26 mouse cellular contexts compared by ENCODE assay signal in genomic region chr1:32487944-32488343, GRCm38 (mm10). TPM values are rescaled to one million over a fixed set of nuclear protein-coding genes. Genes with fewer than 3 reads are reported as not detected.
DNase-seq lines count a peak whose midpoint lies in the region; ATAC-seq and TF ChIP-seq lines count a peak whose summit lies in the region.
"Had no signal": no experiment of that assay in that cellular context is flagged by ENCODE, and none has a peak within 500 bp of the region (broad histone marks: within the 10 kb centered on the region; RNA-seq: fewer than 3 reads in every experiment).

No protein-coding gene starts in this region.

- no peaks in the 10 kb centered on the region for H3K9me3 ChIP-seq in forebrain, embryonic 14.5 days (replicated peaks; ENCODE audit: control insufficient read depth, low read length)
- H3K9me3 ChIP-seq in forebrain, embryonic 11.5 days (ENCODE audit: control insufficient read depth, low read length): no peaks in the 10 kb centered on the region
- no peaks in the 10 kb centered on the region for H3K9me3 ChIP-seq in forebrain, postnatal 0 days (ENCODE audit: low read length)
- H3K9me3 ChIP-seq in forebrain, embryonic 10.5 days: no peaks in the 10 kb centered on the region
- H3K9me3 ChIP-seq: heart, embryonic 10.5 days; heart, embryonic 13.5 days; hindbrain, embryonic 13.5 days had no signal

- H3K4me3 ChIP-seq in forebrain, embryonic 14.5 days (ENCODE audit: low read depth, low read length): no peak overlapping the region
- H3K4me3 ChIP-seq in forebrain, embryonic 11.5 days (ENCODE audit: low read depth, low read length): no peak overlapping the region
- no peak overlapping the region for H3K4me3 ChIP-seq in forebrain, postnatal 0 days (ENCODE audit: low read depth, low read length)
- H3K4me3 ChIP-seq in forebrain, embryonic 10.5 days: no peak overlapping the region
- H3K4me3 ChIP-seq: heart, adult 2 months; heart, embryonic 10.5 days; heart, embryonic 13.5 days; hindbrain, embryonic 13.5 days had no signal

- no peaks in the 10 kb centered on the region for H3K4me1 ChIP-seq in forebrain, embryonic 14.5 days (ENCODE audit: control insufficient read depth, insufficient read depth, low read length)
- H3K4me1 ChIP-seq in forebrain, embryonic 11.5 days (replicated peaks; ENCODE audit: control insufficient read depth, insufficient read depth, low read length): no peaks in the 10 kb centered on the region
- H3K4me1 ChIP-seq in forebrain, postnatal 0 days (ENCODE audit: insufficient read depth): no peaks in the 10 kb centered on the region
- H3K4me1 ChIP-seq in forebrain, embryonic 10.5 days: no peaks in the 10 kb centered on the region
- H3K4me1 ChIP-seq: heart, embryonic 10.5 days; heart, embryonic 13.5 days; hindbrain, embryonic 13.5 days had no signal

- no peaks in the 10 kb centered on the region for H3K36me3 ChIP-seq in forebrain, embryonic 14.5 days (ENCODE audit: control insufficient read depth, insufficient read depth, low read length)
- no peaks in the 10 kb centered on the region for H3K36me3 ChIP-seq in forebrain, embryonic 11.5 days (ENCODE audit: control insufficient read depth, insufficient read depth, low read length)
- H3K36me3 ChIP-seq in forebrain, postnatal 0 days (ENCODE audit: insufficient read depth): no peaks in the 10 kb centered on the region
- H3K36me3 ChIP-seq in forebrain, embryonic 10.5 days (replicated peaks): no peaks in the 10 kb centered on the region
- H3K36me3 ChIP-seq: heart, embryonic 10.5 days; heart, embryonic 13.5 days; hindbrain, embryonic 13.5 days had no signal

- no peak for TF ChIP-seq POLR2A in brain, embryonic 14.5 days (IDR thresholded peaks at IDR 0.05; ENCODE audit: borderline replicate concordance, extremely low read depth, insufficient read depth, insufficient read length, poor library complexity, severe bottlenecking)

- 73% methylated on average over 2 of the region's 2 CpGs for WGBS in forebrain, embryonic 14.5 days
- WGBS in forebrain, embryonic 11.5 days: 86% methylated on average over 2 of the region's 2 CpGs
- 67% methylated on average over 2 of the region's 2 CpGs for WGBS in forebrain, postnatal 0 days
- 93% methylated on average over 2 of the region's 2 CpGs for WGBS in forebrain, embryonic 10.5 days

- ATAC-seq in forebrain, embryonic 14.5 days: no peak
- no peak for ATAC-seq in forebrain, embryonic 11.5 days (replicated peaks; ENCODE audit: low FRiP score)
- ATAC-seq in forebrain, postnatal 0 days: peak; percentile 78
- ATAC-seq: activated CD4-positive, CD25-positive, alpha-beta regulatory T cell, adult 4 months; hindbrain, postnatal 0 days; inflammation-experienced regulatory T-cells, adult 6 months; intestine, embryonic 16.5 days had no signal

- no peak overlapping the region for H3K9ac ChIP-seq in forebrain, embryonic 14.5 days (ENCODE audit: low read length)
- H3K9ac ChIP-seq in forebrain, embryonic 11.5 days (ENCODE audit: low read length): no peak overlapping the region
- no peak overlapping the region for H3K9ac ChIP-seq in forebrain, postnatal 0 days
- H3K9ac ChIP-seq: heart, embryonic 13.5 days; hindbrain, embryonic 13.5 days had no signal

- no peak for TF ChIP-seq CTCF in forebrain, postnatal 0 days (IDR thresholded peaks at IDR 0.05; ENCODE audit: low read depth)
- TF ChIP-seq CTCF in brain, embryonic 14.5 days (IDR thresholded peaks at IDR 0.05; ENCODE audit: borderline replicate concordance, extremely low read depth, insufficient read depth, insufficient read length): no peak

- DNase-seq in forebrain, embryonic 14.5 days (ENCODE audit: low spot score): peak; percentile 9
- no peak for DNase-seq in forebrain, embryonic 11.5 days (ENCODE audit: low spot score)
- DNase-seq in forebrain, postnatal 0 days: no peak
- no peak for DNase-seq in forebrain, embryonic 10.5 days (ENCODE audit: extremely low spot score, low spot score)
- DNase-seq in layer of hippocampus, adult 11-12 months (ENCODE audit: low spot score): peak; percentile 12
- no peak for DNase-seq in layer of hippocampus, adult 9-10 months (ENCODE audit: low spot score)
- DNase-seq in brain, embryonic 14.5 days (ENCODE audit: low read depth): peak; percentile 14
- DNase-seq: adrenal gland, adult 8-10 months; adrenal gland, postnatal 25 days; cerebellum, adult 18-20 months; cerebellum, adult 9-10 months; cerebellum, postnatal 14 days; gastrocnemius, postnatal 25 days; heart, adult 2 months had no signal

- no peak overlapping the region for H3K4me2 ChIP-seq in forebrain, embryonic 14.5 days (ENCODE audit: low read length)
- H3K4me2 ChIP-seq in forebrain, embryonic 11.5 days (ENCODE audit: low read depth, low read length, severe bottlenecking): no peak overlapping the region
- no peak overlapping the region for H3K4me2 ChIP-seq in forebrain, postnatal 0 days (ENCODE audit: low read depth)
- H3K4me2 ChIP-seq: heart, embryonic 13.5 days; hindbrain, embryonic 13.5 days had no signal

- H3K27me3 ChIP-seq in forebrain, embryonic 14.5 days (replicated peaks; ENCODE audit: control insufficient read depth, insufficient read depth, low read length): no peaks in the 10 kb centered on the region
- H3K27me3 ChIP-seq in forebrain, embryonic 11.5 days (ENCODE audit: control insufficient read depth, insufficient read depth, low read length): no peaks in the 10 kb centered on the region
- no peaks in the 10 kb centered on the region for H3K27me3 ChIP-seq in forebrain, postnatal 0 days (ENCODE audit: insufficient read depth, low read length)
- H3K27me3 ChIP-seq in forebrain, embryonic 10.5 days (ENCODE audit: poor library complexity, severe bottlenecking): no peaks in the 10 kb centered on the region
- H3K27me3 ChIP-seq: heart, embryonic 13.5 days; hindbrain, embryonic 13.5 days had no signal

- no peak overlapping the region for H3K27ac ChIP-seq in forebrain, embryonic 14.5 days (ENCODE audit: low read depth, low read length)
- H3K27ac ChIP-seq in forebrain, embryonic 11.5 days (ENCODE audit: low read depth, low read length): no peak overlapping the region
- H3K27ac ChIP-seq in forebrain, postnatal 0 days (ENCODE audit: low read depth, low read length): peak overlapping the region; percentile 35; the same call in 1 of the 2 replicates
- H3K27ac ChIP-seq in forebrain, embryonic 10.5 days: no peak overlapping the region
- H3K27ac ChIP-seq: heart, adult 2 months; heart, embryonic 10.5 days; heart, embryonic 13.5 days; hindbrain, embryonic 13.5 days; hindbrain, postnatal 0 days had no signal

RNA-seq across cellular contexts. Expression of gene Gm5415, which starts 59.1 kb away (rescaled TPM):
- polyA plus RNA-seq in forebrain, embryonic 14.5 days (2014; fragmentation: Nextera tagmentation; extraction: Ambion mirVana): 0.23 and 0.47 TPM in 2 replicates
- polyA plus RNA-seq in forebrain, embryonic 11.5 days (2014; fragmentation: Nextera tagmentation; extraction: Ambion mirVana): 0.13 TPM in 1 of 2 replicates, not detected in the other
- total RNA-seq in forebrain, postnatal 0 days (2014; rRNA removed): not detected in 2 replicates
- 0.04 and 0.21 TPM in 2 replicates for polyA plus RNA-seq in forebrain, postnatal 0 days (2015; fragmentation: Nextera tagmentation; extraction: Ambion mirVana)
- 0.05 and 0.07 TPM in 2 replicates for polyA plus RNA-seq in forebrain, embryonic 10.5 days (2016; fragmentation: Nextera tagmentation; extraction: Ambion mirVana)
- not detected in 2 replicates for polyA plus RNA-seq in brain, embryonic 14.5 days (2012; rRNA removed)
- total RNA-seq: adrenal gland, adult 8-10 months; adrenal gland, postnatal 25 days; ES-E14; gastrocnemius, adult 8-10 months; gastrocnemius, postnatal 25 days; heart, adult 2 months; heart, postnatal 25 days; hematopoietic stem cell, adult 5-6 weeks had no signal
- polyA plus RNA-seq: activated CD4-positive, CD25-positive, alpha-beta regulatory T cell, adult 4 months; gonadal fat pad, adult 2 months; heart, adult 2 months; inflammation-experienced regulatory T-cells, adult 6 months had no signal

Comparison
In these comparisons a context has a peak if more than half of its experiments do, and no peak if none do; other contexts are left out.
1. DNase-seq: peak in forebrain, embryonic 14.5 days (single experiment), layer of hippocampus, adult 11-12 months (single experiment) and brain, embryonic 14.5 days (single experiment); none in forebrain, embryonic 11.5 days (single experiment), forebrain, postnatal 0 days (single experiment), forebrain, embryonic 10.5 days (single experiment) and layer of hippocampus, adult 9-10 months (single experiment).